Mouse (Mus musculus) stomach, postnatal 0 days (tissue): Measurements from ENCODE around the gene Abhd10.

Experiments used
- CTCF ChIP-seq: IDR thresholded peaks from 2 replicates; pipeline ENCODE4 v1.5.1; 2016; ENCODE audit warnings: antibody characterized with exemption, low read depth, mild to moderate bottlenecking, moderate library complexity
- EP300 ChIP-seq: optimal IDR thresholded peaks from 2 replicates; pipeline ENCODE3; 2016; ENCODE audit warnings: antibody characterized with exemption

GRCm38 (mm10) chr16:45789311-45789710 lies 46.6 kb upstream of the Abhd10 start:
- TF ChIP-seq EP300 (no peak), CTCF (no peak)
